ENCODE assay signal across 15 mouse cellular contexts in genomic region chr10:83974548-83974947, GRCm38 (mm10).
DNase-seq lines count a peak whose midpoint lies in the region; ATAC-seq and TF ChIP-seq lines count a peak whose summit lies in the region.
"Had no signal": no experiment of that assay in that cellular context is flagged by ENCODE, and none has a peak within 500 bp of the region (broad histone marks: within the 10 kb centered on the region; RNA-seq: fewer than 3 reads in every experiment).

No protein-coding gene starts in this region.

- ATAC-seq in limb, embryonic 12.5 days (ENCODE audit: insufficient number of reproducible peaks, insufficient read depth, low FRiP score, low TSS enrichment, low read depth) = peak; percentile 42; the same call in 1 of the 2 replicates
- peak; percentile 31; the same call in 1 of the 2 replicates for ATAC-seq in heart, embryonic 15.5 days (replicated peaks; ENCODE audit: insufficient number of reproducible peaks, insufficient read depth, low FRiP score, low read depth)
- ATAC-seq in limb, embryonic 15.5 days (ENCODE audit: insufficient number of reproducible peaks, low FRiP score, low TSS enrichment, low read depth) = peak; percentile 86
- ATAC-seq: hindbrain, embryonic 16.5 days; midbrain, embryonic 15.5 days had no signal

- H3K27ac ChIP-seq in limb, embryonic 12.5 days = no peak overlapping the region
- H3K27ac ChIP-seq in limb, embryonic 10.5 days = no peak overlapping the region
- 0 out of 2 replicates have a peak overlapping the region, but pooled peaks have one; percentile 9 for H3K27ac ChIP-seq in heart, embryonic 15.5 days
- H3K27ac ChIP-seq in limb, embryonic 15.5 days = peak overlapping the region; percentile 51
- no peak overlapping the region for H3K27ac ChIP-seq in left cerebral cortex, adult 2 months
- H3K27ac ChIP-seq: forebrain, embryonic 10.5 days; heart, adult 2 months; liver, embryonic 14.5 days; midbrain, embryonic 15.5 days had no signal

- WGBS in limb, embryonic 12.5 days = 61% methylated on average over 6 of the region's 6 CpGs
- 83% methylated on average over 6 of the region's 6 CpGs for WGBS in limb, embryonic 10.5 days
- WGBS in heart, embryonic 15.5 days = 44% methylated on average over 6 of the region's 6 CpGs
- WGBS in limb, embryonic 15.5 days = 39% methylated on average over 6 of the region's 6 CpGs

- DNase-seq in heart, adult 18-20 months = peak; percentile 26 to 39
- no peak for DNase-seq in heart, postnatal 14 days
- DNase-seq in limb, embryonic 10.5 days (ENCODE audit: low spot score) = no peak
- DNase-seq in left cerebral cortex, adult 2 months (ENCODE audit: extremely low spot score in 1 of 2, low spot score in 2 of 2) = no peak
- DNase-seq: cerebellum, adult 11 months; cerebellum, postnatal 36 days; right cerebral cortex, adult 18-20 months had no signal

- H3K9ac ChIP-seq in limb, embryonic 12.5 days (replicated peaks) = no peak overlapping the region
- H3K9ac ChIP-seq in heart, embryonic 15.5 days = no peak overlapping the region
- no peak overlapping the region for H3K9ac ChIP-seq in limb, embryonic 15.5 days
- H3K9ac ChIP-seq: liver, embryonic 14.5 days; midbrain, embryonic 15.5 days had no signal

- no peak overlapping the region for H3K4me2 ChIP-seq in limb, embryonic 12.5 days
- no peak overlapping the region for H3K4me2 ChIP-seq in heart, embryonic 15.5 days
- no peak overlapping the region for H3K4me2 ChIP-seq in limb, embryonic 15.5 days
- H3K4me2 ChIP-seq: midbrain, embryonic 15.5 days had no signal

- no peaks in the 10 kb centered on the region for H3K9me3 ChIP-seq in limb, embryonic 12.5 days
- H3K9me3 ChIP-seq in limb, embryonic 10.5 days (replicated peaks) = no peaks in the 10 kb centered on the region
- no peaks in the 10 kb centered on the region for H3K9me3 ChIP-seq in heart, embryonic 15.5 days (replicated peaks)
- H3K9me3 ChIP-seq in limb, embryonic 15.5 days = no peaks in the 10 kb centered on the region
- H3K9me3 ChIP-seq: forebrain, embryonic 10.5 days; midbrain, embryonic 15.5 days had no signal

- intact Hi-C loops in heart, postnatal 14 days (cut with DNase I) = no loop called here
- intact Hi-C loops in left cerebral cortex, adult 2 months (cut with DNase I) = no loop called here

- TF ChIP-seq CTCF in left cerebral cortex, adult 2 months (IDR thresholded peaks at IDR 0.05) = no peak

- no peaks in the 10 kb centered on the region for H3K36me3 ChIP-seq in limb, embryonic 12.5 days
- no peaks in the 10 kb centered on the region for H3K36me3 ChIP-seq in limb, embryonic 10.5 days
- H3K36me3 ChIP-seq in heart, embryonic 15.5 days = no peaks in the 10 kb centered on the region
- H3K36me3 ChIP-seq in limb, embryonic 15.5 days = no peaks in the 10 kb centered on the region
- H3K36me3 ChIP-seq: forebrain, embryonic 10.5 days; midbrain, embryonic 15.5 days had no signal

- peaks cover 5% of the 10 kb centered on the region; the same call in 1 of the 2 replicates for H3K4me1 ChIP-seq in limb, embryonic 12.5 days (replicated peaks)
- H3K4me1 ChIP-seq in limb, embryonic 10.5 days = no peaks in the 10 kb centered on the region
- H3K4me1 ChIP-seq in heart, embryonic 15.5 days (replicated peaks) = peaks cover 10% of the 10 kb centered on the region; the same call in 1 of the 2 replicates
- H3K4me1 ChIP-seq in limb, embryonic 15.5 days = peaks cover 22% of the 10 kb centered on the region

- H3K27me3 ChIP-seq in limb, embryonic 12.5 days = no peaks in the 10 kb centered on the region
- no peaks in the 10 kb centered on the region for H3K27me3 ChIP-seq in limb, embryonic 10.5 days (ENCODE audit: low read depth, poor library complexity, severe bottlenecking)
- H3K27me3 ChIP-seq in heart, embryonic 15.5 days = no peaks in the 10 kb centered on the region
- no peaks in the 10 kb centered on the region for H3K27me3 ChIP-seq in limb, embryonic 15.5 days
- H3K27me3 ChIP-seq: midbrain, embryonic 15.5 days had no signal

- H3K4me3 ChIP-seq in limb, embryonic 12.5 days (replicated peaks) = no peak overlapping the region
- no peak overlapping the region for H3K4me3 ChIP-seq in limb, embryonic 10.5 days
- no peak overlapping the region for H3K4me3 ChIP-seq in heart, embryonic 15.5 days
- no peak overlapping the region for H3K4me3 ChIP-seq in limb, embryonic 15.5 days
- no peak overlapping the region for H3K4me3 ChIP-seq in left cerebral cortex, adult 2 months
- H3K4me3 ChIP-seq: forebrain, embryonic 10.5 days; heart, adult 2 months; midbrain, embryonic 15.5 days had no signal

Comparison
In these comparisons a context has a peak if more than half of its experiments do, and no peak if none do; other contexts are left out.
1. DNase-seq: peak in heart, adult 18-20 months (2 of 2); none in heart, postnatal 14 days (0 of 2), limb, embryonic 10.5 days (single experiment) and left cerebral cortex, adult 2 months (0 of 2).
2. H3K27ac ChIP-seq: peak in heart, embryonic 15.5 days (single experiment) and limb, embryonic 15.5 days (single experiment); none in limb, embryonic 12.5 days (single experiment), limb, embryonic 10.5 days (single experiment) and left cerebral cortex, adult 2 months (single experiment).
3. ATAC-seq: peak in every context shown above with its lines; median percentile 86 in limb, embryonic 15.5 days; 42 in limb, embryonic 12.5 days; 31 in heart, embryonic 15.5 days.